Mouse (Mus musculus): Measurements from ENCODE around the gene 2310034G01Rik.

DNA sequence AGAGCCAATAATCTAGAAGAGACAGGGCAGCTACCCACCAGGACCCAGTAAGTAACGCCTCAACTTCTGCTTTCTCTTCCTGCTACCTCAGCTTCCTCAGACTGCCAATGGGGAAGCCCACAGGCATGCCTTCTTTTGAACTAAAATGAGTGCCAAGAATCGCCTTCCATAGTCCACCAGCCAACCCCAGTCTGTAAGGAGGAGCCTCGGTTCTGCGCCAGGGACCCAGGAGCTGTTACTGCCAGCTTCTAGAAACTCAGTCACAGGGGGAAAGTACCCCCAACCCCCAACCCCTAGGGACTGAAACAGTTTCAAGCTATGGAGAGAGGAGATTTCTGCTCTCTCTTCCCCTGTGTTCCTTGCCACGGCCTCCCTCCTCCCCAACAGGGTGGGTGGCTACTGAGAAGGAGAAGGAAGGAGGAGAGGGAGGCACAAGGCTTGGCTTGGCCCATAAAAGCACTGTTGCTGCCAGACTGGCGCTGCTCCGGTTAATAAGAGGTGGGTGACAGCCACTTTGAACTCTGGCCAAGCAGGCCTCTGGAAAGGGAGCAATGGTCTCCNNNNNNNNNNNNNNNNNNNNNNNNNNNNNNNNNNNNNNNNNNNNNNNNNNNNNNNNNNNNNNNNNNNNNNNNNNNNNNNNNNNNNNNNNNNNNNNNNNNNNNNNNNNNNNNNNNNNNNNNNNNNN is 10.7 kb downstream of the 2310034G01Rik start:
- TF ChIP-seq CTCF (IDR thresholded peaks at IDR 0.05; ENCODE audit: borderline replicate concordance, control insufficient read depth, extremely low read depth, insufficient read depth, low read length, poor library complexity) (no peak), POLR2A (IDR thresholded peaks at IDR 0.05; ENCODE audit: control insufficient read depth, extremely low read depth, insufficient read depth, low read length, poor library complexity) (no peak)
